Mouse (Mus musculus) embryonic facial prominence, embryonic 14.5 days (tissue): ENCODE results near the gene B4galt7. TPM values are rescaled to one million over a fixed set of nuclear protein-coding genes. Genes with fewer than 3 reads are reported as not detected.
"Not testable (repeated sequence)": the region's sequence is repeated elsewhere in the genome, so short reads cannot be mapped to it uniquely, and the experiment has no call there.

Experiments
- ATAC-seq: fragments of 200-750 bp; cut with Nextera tagmentation; 2 replicates; pipeline ENCODE4 v1.8.0; 2017; ENCODE audit warnings: low read depth, moderate number of reproducible peaks, moderate TSS enrichment
- DNase-seq: peaks from one replicate; pipeline ENCODE4 v3.0.0-alpha.2; 2015; ENCODE audit warnings: low spot score
- H3K27ac ChIP-seq: fragments of 300-500 bp; sonication (generic); replicated peaks from 2 replicates; pipeline ENCODE4 v1.5.1; 2014; ENCODE audit warnings: low read depth, mild to moderate bottlenecking, low read length, moderate library complexity
- H3K27me3 ChIP-seq: fragments of 300-500 bp; sonication (generic); replicated peaks from 2 replicates; pipeline ENCODE4 v1.6.1; 2014; ENCODE audit warnings: low read length; ENCODE audit not compliant: control insufficient read depth, insufficient read depth
- H3K36me3 ChIP-seq: fragments of 300-500 bp; sonication (generic); 2 replicates; pipeline ENCODE4 v1.6.1; 2014; ENCODE audit warnings: low read length, mixed read lengths; ENCODE audit not compliant: control insufficient read depth, insufficient read depth
- H3K4me1 ChIP-seq: fragments of 300-500 bp; sonication (generic); 2 replicates; pipeline ENCODE4 v1.6.1; 2014; ENCODE audit warnings: antibody characterized with exemption, low read length; ENCODE audit not compliant: control insufficient read depth, insufficient read depth
- H3K4me2 ChIP-seq: fragments of 300-500 bp; sonication (generic); 2 replicates; pipeline ENCODE4 v1.6.1; 2014; ENCODE audit warnings: low read depth, mild to moderate bottlenecking, low read length, moderate library complexity, mixed read lengths
- H3K4me3 ChIP-seq: fragments of 300-500 bp; sonication (generic); 2 replicates; pipeline ENCODE4 v1.5.1; 2014; ENCODE audit warnings: low read depth, mild to moderate bottlenecking, low read length
- H3K9ac ChIP-seq: fragments of 300-500 bp; sonication (generic); 2 replicates; pipeline ENCODE4 v1.6.1; 2014; ENCODE audit warnings: low read depth, mild to moderate bottlenecking, low read length, moderate library complexity, mixed read lengths
- H3K9me3 ChIP-seq: fragments of 300-500 bp; sonication (generic); 2 replicates; pipeline ENCODE4 v1.6.1; 2016; ENCODE audit warnings: low read length; ENCODE audit not compliant: control insufficient read depth
- WGBS: fragments of 180-500 bp; shearing (Covaris S2); extraction: QIAGEN DNeasy Blood & Tissue Kit; methylation state at CpG from one replicate; pipeline ENCODE4 v1.1.7; 2014; 5-methylcytosine and 5-hydroxymethylcytosine counted together
- polyA plus RNA-seq: library from polyadenylated mRNA; unstranded; fragments of >200 nt; fragmentation: Nextera tagmentation; extraction: Ambion mirVana; gene quantifications from 2 replicates; pipeline ENCODE4 v1.2.1, GENCODE M21; 2014

Gene B4galt7
- polyA plus RNA-seq, 1 experiment from 2014 or later = 10.3 TPM

DNA sequence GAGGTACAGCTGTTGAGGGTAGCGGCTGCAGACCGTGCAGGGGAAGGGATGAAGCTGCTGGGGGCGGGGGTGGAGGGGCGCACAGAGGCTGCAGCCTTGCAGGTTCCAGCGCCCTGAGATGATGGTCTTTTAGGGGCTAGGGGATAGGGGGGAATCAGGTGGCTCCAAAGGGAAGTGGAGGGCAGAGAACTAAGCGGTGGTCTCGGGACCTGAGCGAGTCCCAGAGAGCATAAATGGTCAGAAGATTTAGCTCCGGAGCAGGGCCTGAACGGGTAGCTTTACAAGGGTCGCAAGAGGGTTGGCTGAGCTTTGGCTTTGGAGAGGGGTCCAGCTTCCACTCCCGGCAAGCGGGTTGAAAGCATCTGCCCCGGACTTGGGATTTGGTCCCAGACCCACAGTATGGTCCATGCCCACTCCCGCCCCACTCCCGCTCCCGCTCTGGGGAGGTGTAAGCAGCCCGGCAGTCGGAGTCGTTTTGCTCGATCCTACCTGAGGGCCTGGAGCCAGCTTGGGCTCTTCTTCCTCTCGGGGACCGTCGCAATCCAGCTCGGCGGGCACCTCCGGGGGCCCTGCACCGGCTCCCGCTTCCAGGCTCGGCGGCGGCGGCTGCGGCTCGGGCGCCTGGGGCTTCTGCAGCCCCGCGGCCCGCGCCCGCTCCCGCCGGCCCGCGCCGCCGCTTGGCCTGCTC is 29.3 kb upstream of the B4galt7 start:
- ATAC-seq (peak; percentile 64), DNase-seq (peak; percentile 60)
- Histone ChIP-seq H3K27me3 (no peaks in the 10 kb centered on the region), H3K4me1 (peaks cover 6% of the 10 kb centered on the region), H3K27ac (peak overlapping the region; percentile 92), H3K4me3 (peak overlapping the region; percentile 95), H3K9ac (peak overlapping the region; percentile 97), H3K36me3 (peaks cover 10% of the 10 kb centered on the region; the same call in 1 of the 2 replicates), H3K4me2 (peak overlapping the region; percentile 95), H3K9me3 (no peaks in the 10 kb centered on the region)
- 0% methylated on average over 18 of the region's 47 CpGs for WGBS

- H3K4me1 ChIP-seq = peaks cover 6% of the 10 kb centered on the region
- H3K9me3 ChIP-seq = no peaks in the 10 kb centered on the region
- ATAC-seq (peak; percentile 92), DNase-seq (peak; percentile 95)
- peak within 1 kb of the TSS; percentile 97 for H3K9ac ChIP-seq
- H3K27me3 ChIP-seq = no peaks in the 10 kb centered on the region
- H3K4me3 ChIP-seq = peak within 1 kb of the TSS; percentile 95
- 1% methylated on average over 28 of the region's 47 CpGs for WGBS
- H3K36me3 ChIP-seq = peaks cover 9% of the 10 kb centered on the region; the same call in 1 of the 2 replicates
- H3K27ac ChIP-seq = peak within 1 kb of the TSS; percentile 92
- peak within 1 kb of the TSS; percentile 95 for H3K4me2 ChIP-seq
Measured at GRCm38 (mm10) chr13:55571027-55571751, 28.5 kb upstream of the B4galt7 start, which contains the start of gene Fam193b. Gene Fam193b, minus strand, starts transcription at chr13:55571120.

- peaks cover 6% of the 10 kb centered on the region for H3K4me1 ChIP-seq
- H3K27ac ChIP-seq = no peak overlapping the region
- H3K27me3 ChIP-seq = no peaks in the 10 kb centered on the region
- peak overlapping the region; percentile 95; the same call in 1 of the 2 replicates for H3K4me3 ChIP-seq
- WGBS = 68% methylated on average over 2 of the region's 2 CpGs
- H3K9me3 ChIP-seq = no peaks in the 10 kb centered on the region
- H3K4me2 ChIP-seq = peak overlapping the region; percentile 95
- DNase-seq = no peak
- peak overlapping the region; percentile 97; the same call in 1 of the 2 replicates for H3K9ac ChIP-seq
- H3K36me3 ChIP-seq = 0 out of 2 replicates have a peak, but pooled peaks cover 2% of the 10 kb centered on the region
- no peak for ATAC-seq
Measured at GRCm38 (mm10) chr13:55571977-55572376, 27.7 kb upstream of the B4galt7 start.

DNA sequence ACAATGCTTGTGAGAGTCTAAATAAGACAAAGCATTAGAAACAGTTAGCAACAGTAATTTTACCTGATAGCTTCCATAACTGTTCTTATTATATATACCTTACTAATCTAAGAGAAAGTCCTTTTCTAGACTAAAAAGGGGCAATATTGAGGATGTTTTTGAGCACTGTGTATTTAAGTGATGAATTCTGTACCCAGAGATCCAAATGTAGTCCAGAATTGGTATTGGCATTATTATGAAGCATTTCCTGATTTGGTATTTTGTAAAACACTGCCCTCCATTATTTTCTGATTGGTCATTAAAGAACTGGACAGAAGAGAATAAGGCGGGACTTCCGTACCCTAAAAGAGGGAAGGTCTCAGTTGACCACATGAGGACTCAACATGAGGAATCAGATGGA is 26.3 kb upstream of the B4galt7 start, which contains the start of gene Tmed9:
Gene Tmed9 (plus strand): TSS at position 301 of the 400 bp plus-strand sequence.
- 0 out of 2 replicates have a peak, but pooled peaks cover under 1% of the 10 kb centered on the region for H3K9me3 ChIP-seq
- DNase-seq = no peak
- H3K36me3 ChIP-seq = no peaks in the 10 kb centered on the region
- H3K4me1 ChIP-seq = peaks cover 6% of the 10 kb centered on the region
- no peak for ATAC-seq
- H3K4me3 ChIP-seq = no peak within 1 kb of the TSS
- H3K4me2 ChIP-seq = no peak within 1 kb of the TSS
- 96% methylated on average over 2 of the region's 2 CpGs for WGBS
- no peak within 1 kb of the TSS for H3K27ac ChIP-seq
- no peaks in the 10 kb centered on the region for H3K27me3 ChIP-seq
- no peak within 1 kb of the TSS for H3K9ac ChIP-seq

GRCm38 (mm10) chr13:55574321-55574720 is 25.4 kb upstream of the B4galt7 start:
- no peak for ATAC-seq
- peaks cover 2% of the 10 kb centered on the region for H3K4me1 ChIP-seq
- WGBS = 66% methylated on average over 5 of the region's 5 CpGs

GRCm38 (mm10) chr13:55575932-55576331 is 23.8 kb upstream of the B4galt7 start:
- Histone ChIP-seq H3K4me3 (no peak overlapping the region), H3K27ac (no peak overlapping the region), H3K27me3 (no peaks in the 10 kb centered on the region), H3K4me2 (no peak overlapping the region), H3K9me3 (0 out of 2 replicates have a peak, but pooled peaks cover 3% of the 10 kb centered on the region), H3K9ac (no peak overlapping the region), H3K36me3 (no peaks in the 10 kb centered on the region), H3K4me1 (no peaks in the 10 kb centered on the region; the same call in 1 of the 2 replicates)
- 61% methylated on average over 5 of the region's 5 CpGs for WGBS
- no peak for ATAC-seq
- no peak for DNase-seq

More at GRCm38 (mm10) chr13:55574321-55574720, 25.4 kb upstream of the B4galt7 start:
- Histone ChIP-seq H3K9me3 (0 out of 2 replicates have a peak, but pooled peaks cover 3% of the 10 kb centered on the region), H3K4me3 (no peak overlapping the region), H3K9ac (no peak overlapping the region), H3K27ac (no peak overlapping the region), H3K36me3 (no peaks in the 10 kb centered on the region), H3K4me2 (no peak overlapping the region), H3K27me3 (no peaks in the 10 kb centered on the region)
- peak; percentile 23 for DNase-seq

DNA sequence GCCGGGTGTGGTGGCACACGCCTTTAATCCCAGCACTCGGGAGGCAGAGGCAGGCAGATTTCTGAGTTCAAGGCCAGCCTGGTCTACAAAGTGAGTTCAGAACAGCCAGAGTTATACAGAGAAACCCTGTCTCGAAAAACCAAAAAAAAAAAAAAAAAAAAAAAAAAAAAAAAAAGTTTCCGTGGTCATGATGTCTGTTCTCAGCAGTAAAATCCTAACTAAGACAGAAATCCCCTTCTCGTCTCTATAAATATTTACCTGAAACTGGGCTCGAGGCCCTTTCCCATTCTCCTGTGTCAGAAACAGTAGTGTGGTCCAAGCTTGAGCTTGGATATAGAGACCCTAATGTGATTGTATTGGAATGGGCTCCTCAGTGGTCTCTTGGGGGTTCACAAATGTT is 22.8 kb upstream of the B4galt7 start:
- H3K4me1 ChIP-seq, H3K36me3 ChIP-seq, H3K9me3 ChIP-seq, H3K27me3 ChIP-seq, H3K9ac ChIP-seq, H3K4me2 ChIP-seq, DNase-seq, H3K4me3 ChIP-seq, H3K27ac ChIP-seq, ATAC-seq: not testable (repeated sequence)
- WGBS = 85% methylated on average over 7 of the region's 7 CpGs

GRCm38 (mm10) chr13:55578086-55578485 is 21.6 kb upstream of the B4galt7 start:
- Histone ChIP-seq H3K36me3 (no peaks in the 10 kb centered on the region), H3K4me2 (no peak overlapping the region), H3K27me3 (no peaks in the 10 kb centered on the region), H3K9ac (no peak overlapping the region), H3K9me3 (0 out of 2 replicates have a peak, but pooled peaks cover 3% of the 10 kb centered on the region), H3K4me3 (no peak overlapping the region), H3K27ac (no peak overlapping the region), H3K4me1 (no peaks in the 10 kb centered on the region)
- ATAC-seq = no peak
- WGBS = 73% methylated on average over 4 of the region's 4 CpGs
- no peak for DNase-seq
